Mouse (Mus musculus) heart, postnatal 25 days (tissue): ENCODE measurements around the gene Senp3. TPM values are rescaled to one million over a fixed set of nuclear protein-coding genes. Genes with fewer than 3 reads are reported as not detected.
"Not testable (repeated sequence)": the region's sequence is repeated elsewhere in the genome, so short reads cannot be mapped to it uniquely, and the experiment has no call there.

Source experiments
- DNase-seq: peaks from one replicate; pipeline ENCODE4 v3.0.0; 2022; ENCODE audit warnings: low spot score
- intact Hi-C: fragments of 180-260 bp; cut with DNase I; formaldehyde crosslinking; loops from one replicate; pipeline ENCODE4 v1.15.1; 2025
- total RNA-seq, 2 experiments: library from RNA; stranded (reverse); gene quantifications; 2 replicates each; pipeline ENCODE4 v1.2.3; 2021

The Senp3 gene
- 10 to 100 TPM; 31.7 to 33.5 TPM for total RNA-seq

DNA sequence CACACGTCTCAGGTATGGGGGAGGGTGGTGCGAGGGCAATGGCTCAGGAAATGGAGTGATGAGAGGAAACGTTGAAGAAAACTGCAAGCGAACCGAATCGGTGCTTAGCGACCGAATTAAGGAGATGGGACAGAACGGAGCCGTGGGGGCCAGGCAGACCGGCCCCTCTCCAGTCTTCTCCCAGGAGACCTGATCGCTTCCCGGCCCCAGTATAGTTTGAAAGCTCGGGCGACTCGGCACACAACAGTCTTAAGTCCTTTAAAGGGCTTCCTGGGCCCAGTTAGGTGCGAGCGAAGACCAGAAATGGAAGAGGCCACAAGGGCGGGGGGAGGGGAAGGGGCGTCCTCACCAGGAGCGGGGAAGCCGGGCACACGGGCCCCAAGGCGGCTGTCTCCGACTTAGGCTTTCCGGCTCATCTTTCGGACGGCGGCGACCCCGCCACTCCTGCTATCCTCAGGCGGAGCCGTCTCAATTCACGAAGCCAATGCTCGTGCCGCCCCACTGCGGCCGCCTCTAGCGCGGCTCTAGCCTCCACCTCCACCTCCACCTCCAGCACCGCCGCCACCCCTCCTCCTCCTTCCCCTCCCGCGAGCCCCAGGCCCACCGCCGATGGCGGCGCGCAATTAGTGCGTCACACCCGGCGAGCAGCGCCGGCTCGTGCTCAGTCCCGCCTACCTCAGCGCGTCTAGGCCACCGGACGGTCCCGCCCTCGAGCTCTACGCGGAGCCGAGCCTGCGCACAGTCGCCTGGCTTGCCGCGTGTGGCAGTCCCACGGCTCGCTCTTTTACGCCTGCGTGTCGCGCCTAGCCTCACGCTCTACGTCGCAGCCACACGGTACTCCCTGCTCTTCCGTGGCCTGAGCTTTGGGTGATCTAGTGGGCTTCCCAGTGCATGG lies at the start of gene Senp3:
Senp3 (minus strand) TSS at position 771 of the 895 bp plus-strand sequence.
- intact Hi-C loops: loop anchor here (1.0 to 10.0 kb wide), 4 partner anchors 35 to 236 kb away; partner anchors contain the start of gene Tmem95
- DNase-seq: peak; percentile 95

GRCm38 (mm10) chr11:69731408-69731807 lies 49.5 kb upstream of the Senp3 start:
- intact Hi-C loops: not testable (repeated sequence)

DNA sequence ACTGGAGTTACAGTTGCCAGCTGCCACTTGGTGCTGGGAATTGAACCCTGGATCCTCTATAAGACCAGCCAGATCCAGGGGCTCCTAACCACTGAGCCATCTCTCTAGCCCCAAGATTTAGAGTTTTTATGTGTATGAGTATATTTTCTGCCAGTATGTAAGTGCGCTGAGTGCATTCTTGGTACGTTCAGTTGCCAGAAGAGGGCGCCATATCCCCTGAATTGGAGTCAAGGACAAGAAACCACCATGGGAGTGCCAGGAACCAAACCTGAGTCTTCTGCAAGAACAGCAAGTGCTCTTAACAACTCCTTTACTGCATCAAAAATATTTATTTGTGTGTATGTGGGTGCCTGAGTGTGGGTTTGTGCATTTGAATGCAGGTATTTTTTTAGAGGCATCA lies 47.2 kb upstream of the Senp3 start:
- intact Hi-C loops: loop anchor here (2.0 kb wide), 1 partner anchor 148 kb away; no protein-coding TSS in a partner anchor
- no peak for DNase-seq

More at GRCm38 (mm10) chr11:69731408-69731807, 49.5 kb upstream of the Senp3 start:
- DNase-seq: not testable (repeated sequence)

DNA sequence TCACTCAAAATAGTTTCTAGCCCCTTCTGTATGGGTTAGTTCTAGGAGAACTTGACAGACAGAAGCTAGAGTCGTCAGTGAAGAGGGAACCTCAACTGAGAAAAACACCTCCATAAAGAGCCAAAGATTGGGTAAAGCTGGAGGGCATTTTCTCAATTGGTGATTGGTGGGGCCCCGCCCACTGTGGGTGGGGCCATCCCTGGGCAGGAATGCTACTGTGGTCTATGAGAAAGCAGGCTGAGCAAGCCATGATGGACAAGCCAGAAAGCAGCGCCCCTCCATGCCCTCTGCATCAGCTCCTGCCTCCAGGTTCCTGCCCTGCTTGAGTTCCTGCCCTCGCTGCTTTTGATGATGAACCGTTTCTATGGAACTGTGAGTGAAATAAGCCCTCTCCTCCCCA lies 44.1 kb upstream of the Senp3 start:
- no peak for DNase-seq
- intact Hi-C loops: no loop called here

DNA sequence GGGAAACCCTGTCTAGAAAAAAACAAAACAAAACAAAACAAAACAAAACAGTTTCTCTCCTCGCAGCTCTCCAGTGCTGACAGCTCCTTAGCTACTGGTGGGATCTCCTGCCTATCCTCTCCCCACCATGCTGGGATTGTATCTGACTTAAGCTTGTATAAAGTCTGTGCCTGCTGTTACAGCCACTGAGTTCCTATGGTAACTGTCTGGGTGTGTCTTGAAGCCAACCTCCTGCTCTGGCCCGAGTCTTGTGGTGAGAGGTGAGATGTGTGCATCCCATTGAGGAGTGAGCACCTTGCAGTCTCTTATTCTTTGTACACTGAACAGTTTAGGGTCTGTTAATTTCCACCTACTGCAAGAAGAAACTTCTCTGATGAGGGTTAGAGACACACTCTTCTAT lies 41.2 kb upstream of the Senp3 start:
- intact Hi-C loops: no loop called here
- DNase-seq: no peak

GRCm38 (mm10) chr11:69720852-69721251 lies 39.0 kb upstream of the Senp3 start:
- intact Hi-C loops: no loop called here
- no peak for DNase-seq

DNA sequence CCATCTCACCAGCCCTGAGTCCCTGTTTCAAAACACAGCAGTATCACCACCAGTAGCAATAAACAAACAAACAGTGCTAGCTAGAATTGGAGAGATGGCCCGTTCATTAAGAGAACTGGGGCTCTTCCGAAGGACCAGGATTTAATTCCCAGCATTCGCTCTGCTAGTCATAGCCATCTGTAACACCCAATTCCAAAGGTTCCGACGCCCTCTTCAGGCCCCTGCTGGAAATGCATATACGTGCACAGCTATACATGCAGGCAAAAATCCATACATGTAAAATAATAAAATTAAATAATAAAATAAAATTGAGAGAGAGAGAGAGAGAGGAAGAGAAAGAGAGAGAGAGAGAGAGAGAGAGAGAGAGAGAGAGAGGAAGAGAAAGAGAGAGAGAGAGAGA lies 37.5 kb upstream of the Senp3 start:
- intact Hi-C loops: no loop called here
- no peak for DNase-seq

DNA sequence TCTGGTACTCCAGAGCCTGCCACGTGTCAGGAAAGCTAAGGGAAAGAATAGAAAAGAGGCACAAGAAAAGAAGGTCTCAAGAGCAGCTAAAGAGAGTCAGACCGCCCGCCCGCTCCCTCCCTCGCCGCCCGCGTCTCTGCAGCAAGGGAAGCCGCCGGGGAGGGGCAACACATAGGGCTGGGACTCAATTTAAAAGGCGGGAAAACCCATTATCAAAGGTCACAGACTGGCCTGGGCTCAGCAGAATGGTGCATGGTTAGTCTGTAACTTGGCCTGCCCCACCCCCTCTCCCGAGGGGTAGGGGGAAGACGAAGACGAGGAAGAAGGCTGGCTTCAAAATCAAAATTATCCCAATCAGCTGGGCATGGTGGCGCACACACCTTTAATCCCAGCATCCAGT lies 36.8 kb upstream of the Senp3 start:
- intact Hi-C loops: no loop called here
- no peak for DNase-seq

DNA sequence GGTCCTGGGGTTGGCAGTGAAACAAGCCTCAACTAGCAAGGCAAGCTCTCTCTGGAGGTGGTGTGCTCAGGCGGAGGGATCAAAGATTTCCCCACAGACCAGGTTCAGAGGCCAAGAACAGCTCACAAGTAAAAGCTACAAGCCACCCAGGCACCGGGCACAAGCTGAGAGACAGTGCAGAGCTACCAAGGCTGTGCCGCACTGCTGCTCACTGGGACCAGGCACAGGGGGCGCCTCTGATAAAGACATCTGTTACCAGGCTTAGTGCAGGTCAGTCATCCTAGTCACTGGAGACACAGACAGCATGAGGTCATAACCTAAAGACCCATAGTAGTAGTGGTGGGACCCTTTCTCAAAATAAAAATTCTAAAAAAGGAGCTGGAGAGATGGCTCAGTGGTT lies 35.1 kb upstream of the Senp3 start:
- intact Hi-C loops: loop anchor here (2.0 kb wide), 1 partner anchor 34 kb away; the partner anchor contains the start of gene Senp3
- DNase-seq: no peak

- no peak for DNase-seq
- intact Hi-C loops: loop anchor here (2.0 kb wide), 1 partner anchor 33 kb away; the partner anchor contains the start of gene Senp3
Measured at GRCm38 (mm10) chr11:69715929-69716328, 34.0 kb upstream of the Senp3 start.

GRCm38 (mm10) chr11:69715482-69715881 lies 33.6 kb upstream of the Senp3 start:
- DNase-seq: no peak
- intact Hi-C loops: no loop called here

- intact Hi-C loops: no loop called here
- DNase-seq: no peak
Measured at GRCm38 (mm10) chr11:69714636-69715329, 32.9 kb upstream of the Senp3 start.

GRCm38 (mm10) chr11:69712954-69713672 lies 31.2 kb upstream of the Senp3 start:
- intact Hi-C loops: no loop called here
- DNase-seq: no peak

- intact Hi-C loops: no loop called here
Measured at GRCm38 (mm10) chr11:69711082-69711481, 29.2 kb upstream of the Senp3 start.

DNA sequence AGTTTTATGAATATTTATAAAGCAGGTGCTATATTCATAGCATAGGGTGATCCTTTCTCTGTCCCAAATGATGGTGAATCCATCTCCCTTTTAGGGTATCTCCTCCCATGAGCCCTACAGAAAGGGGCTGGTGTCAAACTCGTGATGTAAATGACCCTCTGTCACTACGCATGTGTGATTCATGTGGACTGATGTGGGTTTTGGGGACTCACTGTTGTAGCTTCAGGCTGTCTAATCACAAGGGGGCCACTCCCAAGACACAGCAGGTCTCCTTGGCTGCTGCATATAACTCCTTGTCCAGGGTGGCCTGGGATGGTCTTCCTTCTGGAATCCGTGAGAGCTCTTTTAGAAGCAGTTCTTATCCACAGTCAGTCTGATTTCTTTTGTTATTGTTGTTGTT lies 28.6 kb upstream of the Senp3 start:
- intact Hi-C loops: no loop called here
- DNase-seq: no peak

More at GRCm38 (mm10) chr11:69711082-69711481, 29.2 kb upstream of the Senp3 start:
- no peak for DNase-seq

DNA sequence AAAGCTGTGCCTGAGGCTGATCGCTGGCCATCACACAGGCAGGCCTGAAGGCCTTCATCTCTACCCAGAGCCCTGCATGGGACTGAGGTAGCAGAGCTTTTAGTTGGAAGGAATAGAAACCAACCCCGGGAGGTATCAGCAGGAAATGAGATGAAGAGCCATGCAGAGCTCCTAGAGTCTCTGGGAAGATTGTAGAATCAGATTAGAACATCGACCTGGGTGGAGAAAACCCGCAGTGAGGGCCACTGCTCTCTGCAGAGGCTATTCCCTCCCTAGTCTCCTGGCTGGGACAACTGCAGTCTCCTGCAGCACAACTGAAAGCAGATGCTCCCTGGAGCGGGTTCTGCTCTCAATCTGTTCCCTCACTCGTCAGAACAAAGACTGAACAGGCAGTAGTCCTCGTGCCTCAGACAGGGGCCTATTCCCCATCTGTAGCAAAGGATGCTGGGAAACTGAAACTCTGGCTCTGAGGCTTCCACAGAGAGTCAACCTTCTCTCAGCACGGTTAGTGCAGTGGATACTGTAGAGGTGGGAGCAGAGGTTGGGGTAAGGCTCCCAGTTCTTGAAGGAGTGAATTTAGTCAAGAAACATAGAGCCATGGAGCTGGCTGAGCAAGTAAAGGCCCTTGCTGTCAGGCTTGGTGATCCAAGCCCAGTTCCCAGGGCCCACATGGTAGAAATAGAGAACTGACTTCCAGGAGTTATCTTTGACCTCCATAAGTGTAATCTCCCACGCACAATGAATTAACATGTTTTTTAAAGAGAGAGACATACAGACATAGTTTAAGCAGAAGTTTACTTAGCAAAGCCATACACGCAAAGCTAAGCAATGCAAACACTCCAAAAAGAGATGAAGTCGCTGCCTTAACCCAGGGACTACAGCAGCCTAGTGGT lies 27.9 kb upstream of the Senp3 start:
- intact Hi-C loops: no loop called here
- no peak for DNase-seq

DNA sequence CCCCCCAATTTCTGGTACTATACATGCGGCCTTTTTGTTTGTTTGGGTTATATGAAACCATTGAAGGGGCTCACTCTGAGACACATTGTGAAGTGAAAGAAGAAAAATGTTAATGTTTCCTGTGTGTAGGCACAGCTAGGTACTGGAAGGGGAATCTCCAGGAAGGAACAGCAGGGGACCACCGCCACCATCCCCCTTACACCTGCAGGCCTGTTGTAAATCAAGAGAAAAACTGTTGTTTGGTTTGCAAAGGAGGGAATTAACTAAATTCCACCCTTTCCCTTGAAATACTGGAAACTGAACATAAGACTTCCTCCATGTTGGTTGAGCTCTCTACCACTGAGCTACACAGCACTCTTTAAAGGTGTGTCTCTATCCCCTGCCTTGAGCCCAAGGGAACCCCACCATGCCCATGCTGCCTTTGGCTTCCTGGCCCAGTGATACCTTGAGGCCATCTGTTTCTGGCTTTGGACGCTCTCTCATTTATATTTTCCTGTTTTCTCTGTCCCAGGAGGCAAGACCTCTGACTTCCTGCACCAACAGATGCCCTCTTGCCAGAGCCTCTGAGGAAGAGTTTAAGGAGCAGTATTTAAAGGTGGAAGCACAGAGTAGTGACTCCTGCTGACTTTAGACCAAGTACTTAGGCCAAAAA lies 26.9 kb upstream of the Senp3 start:
- no peak for DNase-seq
- intact Hi-C loops: no loop called here

- DNase-seq: no peak
- intact Hi-C loops: no loop called here
Measured at GRCm38 (mm10) chr11:69707873-69708381, 26.0 kb upstream of the Senp3 start.

- no peak for DNase-seq
- intact Hi-C loops: no loop called here
Measured at GRCm38 (mm10) chr11:69707480-69707847, 25.6 kb upstream of the Senp3 start.
